Mouse (Mus musculus) liver, embryonic 15.5 days (tissue): Measurements from ENCODE around the gene Smim20. TPM values are rescaled to one million over a fixed set of nuclear protein-coding genes. Genes with fewer than 3 reads are reported as not detected.

ENCODE experiments used
- ATAC-seq: fragments of 200-750 bp; cut with Nextera tagmentation; 2 replicates; pipeline ENCODE4 v1.8.0; 2017; ENCODE audit warnings: moderate number of reproducible peaks, mild to moderate bottlenecking, moderate library complexity; ENCODE audit not compliant: insufficient read depth
- H3K27ac ChIP-seq: fragments of 300-500 bp; sonication (generic); replicated peaks from 2 replicates; pipeline ENCODE4 v1.5.1; 2015; ENCODE audit warnings: mild to moderate bottlenecking, inconsistent platforms
- H3K27me3 ChIP-seq: fragments of 300-500 bp; sonication (generic); 2 replicates; pipeline ENCODE4 v1.6.1; 2015; ENCODE audit warnings: mild to moderate bottlenecking, inconsistent platforms
- H3K36me3 ChIP-seq: fragments of 300-500 bp; sonication (generic); replicated peaks from 2 replicates; pipeline ENCODE4 v1.6.1; 2015; ENCODE audit warnings: moderate library complexity, mild to moderate bottlenecking, inconsistent platforms
- H3K4me1 ChIP-seq: fragments of 300-500 bp; sonication (generic); replicated peaks from 2 replicates; pipeline ENCODE4 v1.6.1; 2015; ENCODE audit warnings: inconsistent platforms
- H3K4me2 ChIP-seq: fragments of 300-500 bp; sonication (generic); 2 replicates; pipeline ENCODE4 v1.6.1; 2015; ENCODE audit warnings: moderate library complexity, mild to moderate bottlenecking, inconsistent platforms
- H3K4me3 ChIP-seq: fragments of 300-500 bp; sonication (generic); replicated peaks from 2 replicates; pipeline ENCODE4 v1.5.1; 2015; ENCODE audit warnings: mild to moderate bottlenecking, inconsistent platforms
- H3K9ac ChIP-seq: fragments of 300-500 bp; sonication (generic); 2 replicates; pipeline ENCODE4 v1.6.1; 2015; ENCODE audit warnings: moderate library complexity, mild to moderate bottlenecking, inconsistent platforms
- H3K9me3 ChIP-seq: fragments of 300-500 bp; sonication (generic); replicated peaks from 2 replicates; pipeline ENCODE4 v1.6.1; 2016; ENCODE audit warnings: inconsistent platforms
- WGBS: fragments of 180-500 bp; shearing (Covaris S2); methylation state at CpG from one replicate; pipeline ENCODE4 v1.1.7; 2015; ENCODE audit warnings: mixed read lengths; ENCODE audit not compliant: insufficient replicate concordance; 5-methylcytosine and 5-hydroxymethylcytosine counted together
- polyA plus RNA-seq: library from polyadenylated mRNA; unstranded; fragments of >200 nt; fragmentation: Nextera tagmentation; extraction: Ambion mirVana; gene quantifications from 2 replicates; pipeline ENCODE4 v1.2.1, GENCODE M21; 2015

Gene Smim20
- polyA plus RNA-seq, 1 experiment from 2014 or later = 28.5 TPM

- no peak for ATAC-seq
- no peak overlapping the region; the same call in 1 of the 2 replicates for H3K4me2 ChIP-seq
- H3K27me3 ChIP-seq = no peaks in the 10 kb centered on the region
- no peak overlapping the region; the same call in 1 of the 2 replicates for H3K4me3 ChIP-seq
- WGBS = 77% methylated on average over 4 of the region's 4 CpGs
- no peak overlapping the region for H3K27ac ChIP-seq
- no peak overlapping the region for H3K9ac ChIP-seq
- no peaks in the 10 kb centered on the region for H3K9me3 ChIP-seq
- peaks cover 27% of the 10 kb centered on the region for H3K4me1 ChIP-seq
- no peaks in the 10 kb centered on the region for H3K36me3 ChIP-seq
These were observed 702 bp upstream of the Smim20 start for GRCm38 (mm10) chr5:53266181-53266580.

- H3K36me3 ChIP-seq = 0 out of 2 replicates have a peak, but pooled peaks cover 4% of the 10 kb centered on the region
- WGBS = 64% methylated on average over 6 of the region's 6 CpGs
- H3K4me3 ChIP-seq = peak overlapping the region; percentile 75; the same call in 1 of the 2 replicates
- H3K9ac ChIP-seq = no peak overlapping the region
- peaks cover 31% of the 10 kb centered on the region for H3K4me1 ChIP-seq
- no peak for ATAC-seq
- no peaks in the 10 kb centered on the region for H3K27me3 ChIP-seq
- H3K4me2 ChIP-seq = peak overlapping the region; percentile 73
- H3K27ac ChIP-seq = no peak overlapping the region
- no peaks in the 10 kb centered on the region for H3K9me3 ChIP-seq
These were observed 1.3 kb downstream of the Smim20 start for GRCm38 (mm10) chr5:53268095-53268692.

- Histone ChIP-seq H3K27ac (no peak overlapping the region), H3K9me3 (no peaks in the 10 kb centered on the region), H3K27me3 (no peaks in the 10 kb centered on the region), H3K4me2 (no peak overlapping the region), H3K4me1 (peaks cover 31% of the 10 kb centered on the region), H3K36me3 (0 out of 2 replicates have a peak, but pooled peaks cover 4% of the 10 kb centered on the region), H3K4me3 (no peak overlapping the region), H3K9ac (no peak overlapping the region)
- no peak for ATAC-seq
- WGBS = 77% methylated on average over 5 of the region's 5 CpGs
These were observed 2.9 kb downstream of the Smim20 start for GRCm38 (mm10) chr5:53269799-53270198.

- H3K27ac ChIP-seq = no peak overlapping the region; the same call in 1 of the 2 replicates
- no peak overlapping the region for H3K4me3 ChIP-seq
- no peaks in the 10 kb centered on the region for H3K9me3 ChIP-seq
- H3K36me3 ChIP-seq = 0 out of 2 replicates have a peak, but pooled peaks cover 4% of the 10 kb centered on the region
- no peak overlapping the region; the same call in 1 of the 2 replicates for H3K4me2 ChIP-seq
- H3K27me3 ChIP-seq = no peaks in the 10 kb centered on the region
- ATAC-seq = no peak
- 38% methylated on average over 13 of the region's 13 CpGs for WGBS
- peaks cover 31% of the 10 kb centered on the region for H3K4me1 ChIP-seq
- no peak overlapping the region for H3K9ac ChIP-seq
These were observed 4.2 kb downstream of the Smim20 start for GRCm38 (mm10) chr5:53270947-53271711.

DNA sequence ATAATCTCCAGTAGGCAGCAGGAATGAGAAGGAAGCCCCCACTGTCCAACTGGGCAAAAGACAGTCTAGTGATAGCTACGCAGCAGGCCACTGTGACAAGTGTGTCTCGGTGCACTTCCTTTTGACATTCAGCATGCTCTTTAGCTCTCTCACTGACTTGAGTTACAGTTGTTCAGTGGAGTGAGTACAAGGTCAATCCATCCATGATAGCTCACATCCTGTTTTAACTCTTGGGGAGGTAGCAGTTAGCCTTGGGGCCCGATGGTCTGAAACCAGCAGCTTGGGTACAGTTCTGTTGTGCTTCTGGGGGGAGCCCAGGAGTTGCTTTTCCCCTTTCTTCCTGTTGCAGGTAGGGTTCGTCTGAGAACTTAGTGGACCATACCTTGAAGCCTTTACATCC lies 5.7 kb downstream of the Smim20 start:
- no peak for ATAC-seq
- no peak overlapping the region for H3K9ac ChIP-seq
- WGBS = 79% methylated on average over 4 of the region's 4 CpGs

GRCm38 (mm10) chr5:53273699-53274430 lies 7.0 kb downstream of the Smim20 start:
- no peaks in the 10 kb centered on the region for H3K27me3 ChIP-seq
- no peak for ATAC-seq
- 79% methylated on average over 5 of the region's 5 CpGs for WGBS
- H3K9me3 ChIP-seq = no peaks in the 10 kb centered on the region
- H3K36me3 ChIP-seq = peaks cover 21% of the 10 kb centered on the region
- H3K4me1 ChIP-seq = peaks cover 13% of the 10 kb centered on the region
- no peak overlapping the region for H3K4me2 ChIP-seq
- no peak overlapping the region for H3K4me3 ChIP-seq
- no peak overlapping the region for H3K9ac ChIP-seq
- no peak overlapping the region for H3K27ac ChIP-seq

More for the DNA sequence above, 5.7 kb downstream of the Smim20 start:
- Histone ChIP-seq H3K9me3 (no peaks in the 10 kb centered on the region), H3K36me3 (0 out of 2 replicates have a peak, but pooled peaks cover 8% of the 10 kb centered on the region), H3K4me2 (no peak overlapping the region), H3K27ac (no peak overlapping the region), H3K4me1 (peaks cover 24% of the 10 kb centered on the region), H3K27me3 (no peaks in the 10 kb centered on the region), H3K4me3 (no peak overlapping the region)

- H3K9ac ChIP-seq = no peak overlapping the region
- H3K4me2 ChIP-seq = no peak overlapping the region
- no peaks in the 10 kb centered on the region for H3K27me3 ChIP-seq
- 52% methylated on average over 5 of the region's 5 CpGs for WGBS
- H3K4me3 ChIP-seq = no peak overlapping the region
- no peaks in the 10 kb centered on the region for H3K9me3 ChIP-seq
- peaks cover 26% of the 10 kb centered on the region for H3K36me3 ChIP-seq
- H3K27ac ChIP-seq = no peak overlapping the region
- peaks cover 13% of the 10 kb centered on the region for H3K4me1 ChIP-seq
- ATAC-seq = no peak
These were observed 8.0 kb downstream of the Smim20 start for GRCm38 (mm10) chr5:53274811-53275355.

- WGBS = 72% methylated on average over 3 of the region's 3 CpGs
- no peak overlapping the region for H3K27ac ChIP-seq
- H3K27me3 ChIP-seq = no peaks in the 10 kb centered on the region
- no peak for ATAC-seq
- no peak overlapping the region for H3K9ac ChIP-seq
- peaks cover 26% of the 10 kb centered on the region for H3K36me3 ChIP-seq
- no peaks in the 10 kb centered on the region for H3K9me3 ChIP-seq
- H3K4me3 ChIP-seq = no peak overlapping the region
- peaks cover 11% of the 10 kb centered on the region for H3K4me1 ChIP-seq
- no peak overlapping the region for H3K4me2 ChIP-seq
These were observed 8.5 kb downstream of the Smim20 start for GRCm38 (mm10) chr5:53275376-53275775.

DNA sequence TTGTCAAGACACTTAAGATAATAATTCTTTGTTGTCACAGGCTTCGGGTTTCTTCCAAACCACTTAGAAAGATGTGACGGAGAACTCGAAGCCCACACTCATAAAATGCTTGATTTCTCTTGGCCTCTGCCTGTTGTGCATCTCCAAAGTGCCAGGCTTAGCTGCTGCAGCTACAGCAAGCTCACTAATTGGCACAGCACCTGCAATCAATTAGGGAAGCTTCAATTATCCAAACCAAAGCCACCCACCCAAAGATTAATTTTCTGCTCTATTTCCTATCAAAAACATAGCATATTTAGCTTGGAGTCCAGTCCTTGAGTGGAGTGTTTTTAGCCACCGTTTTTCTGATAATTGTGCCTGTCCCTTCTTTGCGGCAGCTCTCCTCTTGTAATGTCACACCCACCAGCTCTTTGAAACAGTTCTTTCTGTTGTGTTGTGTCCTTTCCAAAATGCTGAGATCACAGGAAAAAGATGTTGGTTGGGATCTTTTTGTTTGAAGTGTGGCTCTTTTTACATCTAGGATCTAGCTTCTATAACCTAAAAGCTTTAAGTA lies 9.7 kb downstream of the Smim20 start:
- Histone ChIP-seq H3K4me1 (peaks cover under 1% of the 10 kb centered on the region; the same call in 1 of the 2 replicates), H3K27me3 (no peaks in the 10 kb centered on the region), H3K9me3 (no peaks in the 10 kb centered on the region), H3K4me3 (no peak overlapping the region), H3K27ac (no peak overlapping the region), H3K4me2 (no peak overlapping the region), H3K9ac (no peak overlapping the region), H3K36me3 (peaks cover 26% of the 10 kb centered on the region)
- 74% methylated on average over 5 of the region's 5 CpGs for WGBS
- ATAC-seq = no peak

- peaks cover 24% of the 10 kb centered on the region for H3K36me3 ChIP-seq
- H3K4me1 ChIP-seq = no peaks in the 10 kb centered on the region
- ATAC-seq = no peak
- no peaks in the 10 kb centered on the region for H3K27me3 ChIP-seq
- no peak overlapping the region for H3K4me3 ChIP-seq
- H3K27ac ChIP-seq = no peak overlapping the region
- H3K9me3 ChIP-seq = no peaks in the 10 kb centered on the region
- H3K9ac ChIP-seq = no peak overlapping the region
- no peak overlapping the region for H3K4me2 ChIP-seq
- 73% methylated on average over 4 of the region's 4 CpGs for WGBS
These were observed 10.9 kb downstream of the Smim20 start for GRCm38 (mm10) chr5:53277716-53278263.
